Mouse (Mus musculus): ENCODE data around the gene Grm8. TPM values are rescaled to one million over a fixed set of nuclear protein-coding genes. Genes with fewer than 3 reads are reported as not detected.

The Grm8 gene
- polyA plus RNA-seq (2016; fragmentation: Nextera tagmentation; extraction: Ambion mirVana): 1.7 and 3.0 TPM in 2 replicates

GRCm38 (mm10) chr6:28135001-28135401 is at the start of gene Grm8:
Gene Grm8 (minus strand): TSS chr6:28135178.
- Histone ChIP-seq H3K36me3 (replicated peaks) (no peaks in the 10 kb centered on the region), H3K27ac (no peak within 1 kb of the TSS), H3K9ac (peak within 1 kb of the TSS; percentile 60), H3K4me2 (peak within 1 kb of the TSS; percentile 97), H3K4me1 (peaks cover 29% of the 10 kb centered on the region), H3K4me3 (replicated peaks) (peak within 1 kb of the TSS; percentile 56), H3K9me3 (no peaks in the 10 kb centered on the region), H3K27me3 (peaks cover 56% of the 10 kb centered on the region)
- 0% methylated on average over 42 of the region's 42 CpGs for WGBS
- peak; percentile 67 for ATAC-seq (ENCODE audit: low FRiP score)

DNA sequence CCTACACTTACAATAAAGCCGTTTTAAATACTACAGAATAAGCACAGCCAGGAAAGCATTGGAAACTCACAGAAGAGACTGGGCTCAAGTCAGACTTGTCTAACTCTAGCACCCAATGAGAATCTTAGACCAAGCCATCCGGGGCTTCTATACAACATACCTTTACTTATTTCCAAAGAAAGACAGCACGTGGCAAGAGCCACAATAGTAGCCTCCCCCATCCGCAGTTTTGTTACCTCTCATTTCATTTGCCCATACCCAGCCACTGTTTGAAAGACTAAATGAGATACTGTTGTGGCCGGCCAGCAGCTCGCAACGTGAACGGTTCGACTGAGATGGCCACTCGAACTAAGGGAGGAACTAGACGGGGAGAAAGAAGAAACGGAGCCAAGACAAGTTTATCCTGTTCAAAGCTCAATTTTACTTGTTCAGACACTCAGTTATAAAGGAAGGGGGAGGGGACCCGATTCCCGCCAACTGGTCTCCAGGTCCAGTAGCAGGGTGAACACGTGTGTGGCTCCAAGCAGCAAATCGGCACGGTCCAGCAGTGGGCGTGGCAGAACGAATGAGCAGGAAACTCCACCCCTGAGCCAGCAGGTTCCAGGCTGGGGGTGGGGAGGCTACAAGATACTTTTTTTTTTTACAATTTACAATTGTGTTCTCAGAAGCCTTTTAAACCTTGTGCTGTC is 35.0 kb upstream of the Grm8 start:
- no peaks in the 10 kb centered on the region for H3K27me3 ChIP-seq
- H3K9ac ChIP-seq: no peak overlapping the region
- 81% methylated on average over 19 of the region's 19 CpGs for WGBS
- ATAC-seq (ENCODE audit: low FRiP score): no peak
- H3K9me3 ChIP-seq: no peaks in the 10 kb centered on the region
- no peak overlapping the region for H3K4me2 ChIP-seq
- no peak overlapping the region for H3K4me3 ChIP-seq (replicated peaks)
- H3K36me3 ChIP-seq (replicated peaks): no peaks in the 10 kb centered on the region
- H3K27ac ChIP-seq: no peak overlapping the region
- H3K4me1 ChIP-seq: no peaks in the 10 kb centered on the region

DNA sequence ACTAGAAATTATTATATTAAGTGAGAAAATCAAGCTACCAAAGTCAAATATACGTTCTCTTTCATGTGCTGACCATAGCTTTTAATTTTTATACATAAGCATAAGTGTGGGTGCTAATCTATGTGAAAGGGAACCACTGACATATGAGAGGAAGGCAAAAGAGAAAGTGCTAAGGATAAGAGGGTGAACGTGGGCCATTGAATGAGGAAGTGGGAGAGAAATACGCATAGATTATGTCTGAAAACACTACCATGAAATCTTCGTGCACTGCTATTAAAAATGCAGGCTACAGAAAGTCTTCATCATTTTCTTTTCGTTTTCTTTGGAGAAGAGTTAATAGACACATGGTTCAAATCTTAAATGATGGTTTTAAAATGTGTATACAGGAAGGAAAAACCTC is 25.4 kb upstream of the Grm8 start:
- ATAC-seq (ENCODE audit: low FRiP score): no peak
- Histone ChIP-seq H3K27ac (no peak overlapping the region), H3K9ac (no peak overlapping the region), H3K36me3 (replicated peaks) (no peaks in the 10 kb centered on the region), H3K27me3 (no peaks in the 10 kb centered on the region), H3K4me3 (replicated peaks) (no peak overlapping the region), H3K9me3 (no peaks in the 10 kb centered on the region), H3K4me1 (no peaks in the 10 kb centered on the region), H3K4me2 (no peak overlapping the region)
- WGBS: 83% methylated on average over 5 of the region's 5 CpGs

DNA sequence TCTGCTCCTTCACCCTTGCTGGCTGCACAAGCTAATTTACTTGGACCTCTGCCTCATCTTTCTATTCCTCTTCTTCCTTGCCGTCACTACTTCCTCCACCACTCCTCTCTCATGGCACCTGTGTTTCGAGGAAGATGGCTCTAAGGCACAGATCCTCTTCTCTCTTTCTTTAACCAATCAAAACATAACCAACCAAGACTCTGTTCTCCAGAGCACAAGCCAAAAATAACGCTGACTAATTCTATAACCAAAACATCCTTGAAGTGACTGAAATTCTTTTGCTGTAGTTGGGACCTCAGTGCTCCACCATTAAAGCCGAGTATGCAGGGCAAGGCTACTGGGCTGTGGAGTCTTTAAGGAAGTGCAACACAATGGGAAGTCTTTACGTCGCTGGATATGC is 11.5 kb upstream of the Grm8 start:
- Histone ChIP-seq H3K4me2 (no peak overlapping the region), H3K9ac (no peak overlapping the region), H3K4me3 (replicated peaks) (no peak overlapping the region), H3K4me1 (0 out of 2 replicates have a peak, but pooled peaks cover 4% of the 10 kb centered on the region), H3K36me3 (replicated peaks) (no peaks in the 10 kb centered on the region), H3K27me3 (no peaks in the 10 kb centered on the region), H3K27ac (no peak overlapping the region), H3K9me3 (no peaks in the 10 kb centered on the region)
- no peak for ATAC-seq (ENCODE audit: low FRiP score)
- 80% methylated on average over 6 of the region's 6 CpGs for WGBS

DNA sequence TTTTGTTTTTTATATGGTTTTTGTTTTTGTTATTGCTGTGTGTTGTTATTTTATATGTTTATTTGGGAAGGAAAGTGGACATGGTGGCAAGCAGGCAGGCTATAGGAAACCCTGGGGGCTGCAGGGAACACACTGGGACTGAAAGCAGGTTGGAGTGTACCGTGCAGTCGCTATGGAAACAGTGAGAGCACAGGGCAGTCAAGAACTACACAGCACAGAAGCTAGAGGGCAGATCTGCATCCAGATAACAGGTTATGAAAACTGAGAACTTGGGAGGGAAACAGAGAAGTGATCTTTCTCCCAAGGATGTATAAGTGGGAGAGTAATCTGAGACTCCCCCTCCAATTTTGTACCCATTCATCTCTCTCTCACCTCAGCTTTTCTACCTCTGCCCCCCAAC is 7.4 kb upstream of the Grm8 start:
- no peaks in the 10 kb centered on the region for H3K9me3 ChIP-seq
- peak; percentile 74; the same call in 1 of the 2 replicates for ATAC-seq (ENCODE audit: low FRiP score)
- H3K36me3 ChIP-seq (replicated peaks): no peaks in the 10 kb centered on the region
- 0 out of 2 replicates have a peak, but pooled peaks cover 4% of the 10 kb centered on the region for H3K4me1 ChIP-seq
- H3K4me3 ChIP-seq (replicated peaks): no peak overlapping the region
- no peak overlapping the region for H3K9ac ChIP-seq
- WGBS: 10% methylated on average over 2 of the region's 2 CpGs
- H3K27me3 ChIP-seq: peaks cover 8% of the 10 kb centered on the region; the same call in 1 of the 2 replicates
- H3K4me2 ChIP-seq: no peak overlapping the region
- no peak overlapping the region for H3K27ac ChIP-seq

DNA sequence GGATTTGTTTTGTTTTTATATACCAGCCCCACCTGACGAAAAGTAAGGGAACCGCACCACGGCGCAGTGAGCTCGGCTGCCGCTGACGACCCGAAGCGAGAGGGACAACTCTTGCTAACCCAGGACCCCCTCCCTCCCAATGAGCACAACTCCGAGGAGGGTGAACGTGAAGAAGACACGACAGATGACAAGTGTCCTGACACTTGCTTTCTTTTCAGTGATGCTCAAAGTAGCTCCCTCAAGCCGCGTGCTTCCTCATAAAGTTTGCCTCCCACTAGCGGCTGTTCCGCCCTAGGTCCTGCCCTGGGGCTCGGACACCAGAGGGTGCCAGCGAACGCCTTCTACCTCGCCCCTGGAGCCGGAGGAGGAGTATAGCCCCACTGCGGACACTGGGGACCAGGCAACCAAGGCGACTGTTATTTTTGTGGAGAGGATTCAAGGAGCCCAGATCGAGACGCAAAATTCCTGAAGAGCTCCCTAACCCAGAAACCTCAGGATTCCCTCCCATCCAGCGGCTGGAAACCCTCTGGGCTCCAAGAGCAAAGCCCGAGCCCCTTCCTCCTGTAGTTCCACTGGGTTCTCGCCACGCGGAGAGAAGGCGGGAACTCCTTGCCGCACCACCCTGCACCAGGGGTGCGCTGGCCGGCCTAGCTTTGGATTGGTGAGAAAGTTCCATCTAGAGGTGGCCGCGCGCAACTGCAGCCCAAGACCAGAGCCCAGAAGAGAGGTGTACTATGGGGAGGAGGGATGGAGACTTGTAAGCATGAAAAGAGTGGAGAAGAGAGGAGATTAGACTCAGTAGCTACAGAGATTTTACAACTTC is 644 bp upstream of the Grm8 start:
- Histone ChIP-seq H3K27me3 (peaks cover 52% of the 10 kb centered on the region), H3K4me2 (peak overlapping the region; percentile 97), H3K4me1 (peaks cover 29% of the 10 kb centered on the region), H3K27ac (no peak overlapping the region), H3K36me3 (replicated peaks) (no peaks in the 10 kb centered on the region), H3K4me3 (replicated peaks) (peak overlapping the region; percentile 56), H3K9ac (peak overlapping the region; percentile 60; the same call in 1 of the 2 replicates), H3K9me3 (no peaks in the 10 kb centered on the region)
- WGBS: under 1% methylated on average over 37 of the region's 37 CpGs
- ATAC-seq (ENCODE audit: low FRiP score): peak; percentile 90

DNA sequence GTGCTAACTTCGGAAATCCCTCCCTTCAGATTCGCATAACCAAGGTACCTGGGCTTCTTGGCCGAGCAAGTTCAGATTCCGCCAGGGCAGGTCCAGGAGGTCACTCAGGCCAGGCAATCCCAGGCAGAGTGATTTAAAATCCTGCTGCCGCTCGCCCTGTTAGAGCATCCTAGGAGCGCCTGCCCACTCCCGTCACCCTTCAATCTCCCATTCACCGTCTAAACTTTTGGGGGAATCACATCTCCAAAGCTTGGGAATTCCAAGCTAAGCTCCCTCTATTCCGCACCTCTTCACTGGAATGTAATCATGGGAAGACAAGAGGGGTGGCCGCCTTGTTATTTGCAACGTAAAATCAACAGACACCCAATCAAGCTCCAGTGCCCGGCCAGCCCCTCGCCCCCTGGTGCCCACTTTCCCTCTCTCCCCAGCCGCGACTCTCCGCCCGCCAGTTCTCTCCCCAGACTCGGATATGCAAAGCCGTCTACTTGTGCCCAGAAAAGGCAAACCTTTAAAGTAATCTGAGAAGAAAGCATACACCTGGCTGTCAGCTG is 652 bp downstream of the Grm8 start:
- no peak overlapping the region for H3K27ac ChIP-seq
- peak overlapping the region; percentile 56 for H3K4me3 ChIP-seq (replicated peaks)
- H3K4me2 ChIP-seq: peak overlapping the region; percentile 97
- peaks cover 31% of the 10 kb centered on the region for H3K4me1 ChIP-seq
- ATAC-seq (ENCODE audit: low FRiP score): 0 out of 2 replicates have a peak, but pooled peaks have one; percentile 6
- WGBS: under 1% methylated on average over 20 of the region's 20 CpGs
- peaks cover 56% of the 10 kb centered on the region for H3K27me3 ChIP-seq
- no peaks in the 10 kb centered on the region for H3K36me3 ChIP-seq (replicated peaks)
- no peaks in the 10 kb centered on the region for H3K9me3 ChIP-seq
- H3K9ac ChIP-seq: peak overlapping the region; percentile 60

GRCm38 (mm10) chr6:28133206-28134063 is 1.5 kb downstream of the Grm8 start:
- Histone ChIP-seq H3K4me2 (peak overlapping the region; percentile 97), H3K27me3 (peaks cover 52% of the 10 kb centered on the region), H3K9ac (peak overlapping the region; percentile 57), H3K4me1 (peaks cover 31% of the 10 kb centered on the region), H3K4me3 (replicated peaks) (peak overlapping the region; percentile 56), H3K27ac (no peak overlapping the region), H3K36me3 (replicated peaks) (no peaks in the 10 kb centered on the region), H3K9me3 (no peaks in the 10 kb centered on the region)
- WGBS: 1% methylated on average over 37 of the region's 38 CpGs
- ATAC-seq (ENCODE audit: low FRiP score): no peak

- Histone ChIP-seq H3K9ac (no peak overlapping the region), H3K4me1 (peaks cover 31% of the 10 kb centered on the region), H3K27me3 (peaks cover 46% of the 10 kb centered on the region), H3K27ac (no peak overlapping the region), H3K4me3 (replicated peaks) (no peak overlapping the region), H3K4me2 (peak overlapping the region; percentile 26; the same call in 1 of the 2 replicates), H3K36me3 (replicated peaks) (no peaks in the 10 kb centered on the region), H3K9me3 (no peaks in the 10 kb centered on the region)
- ATAC-seq (ENCODE audit: low FRiP score): no peak
- WGBS: 3% methylated on average over 4 of the region's 4 CpGs
Measured at GRCm38 (mm10) chr6:28132056-28132455, 2.9 kb downstream of the Grm8 start.

- Histone ChIP-seq H3K9me3 (no peaks in the 10 kb centered on the region), H3K4me3 (replicated peaks) (no peak overlapping the region), H3K9ac (no peak overlapping the region), H3K36me3 (replicated peaks) (no peaks in the 10 kb centered on the region), H3K4me1 (peaks cover 18% of the 10 kb centered on the region), H3K27me3 (peaks cover 34% of the 10 kb centered on the region), H3K4me2 (no peak overlapping the region), H3K27ac (no peak overlapping the region)
- no peak for ATAC-seq (ENCODE audit: low FRiP score)
- 94% methylated on average over 4 of the region's 4 CpGs for WGBS
Measured at GRCm38 (mm10) chr6:28128871-28129270, 6.1 kb downstream of the Grm8 start.

- Histone ChIP-seq H3K4me3 (replicated peaks) (no peak overlapping the region), H3K36me3 (replicated peaks) (no peaks in the 10 kb centered on the region), H3K4me2 (no peak overlapping the region), H3K4me1 (no peaks in the 10 kb centered on the region), H3K27ac (no peak overlapping the region), H3K9me3 (no peaks in the 10 kb centered on the region), H3K27me3 (no peaks in the 10 kb centered on the region), H3K9ac (no peak overlapping the region)
- ATAC-seq (ENCODE audit: low FRiP score): no peak
- WGBS: 92% methylated on average over 2 of the region's 2 CpGs
Measured at GRCm38 (mm10) chr6:28115519-28115918, 19.5 kb downstream of the Grm8 start.
